Mouse (Mus musculus) CH12F3 (cell line): ENCODE results near the gene Gm49353.

Experiments used
- in situ Hi-C: fragments of 300-500 bp; cut with MboI; formaldehyde crosslinking; loops from 2 replicates; pipeline ENCODE4 v1.14.3; 2020; ENCODE audit warnings: low sequenced_read_pairs

Gene Gm49353

GRCm38 (mm10) chr10:29198642-29199041, at the start of gene Gm49353:
Gene Gm49353, plus strand, starts transcription at chr10:29198954.
- in situ Hi-C loops, result no loop called here

- in situ Hi-C loops, result no loop called here
Measured at GRCm38 (mm10) chr10:29155304-29155703, 43.5 kb upstream of the Gm49353 start.

- in situ Hi-C loops, result no loop called here
Measured at GRCm38 (mm10) chr10:29161664-29162063, 37.1 kb upstream of the Gm49353 start.

- in situ Hi-C loops, result no loop called here
Measured at GRCm38 (mm10) chr10:29173778-29174177, 25.0 kb upstream of the Gm49353 start.

- in situ Hi-C loops, result no loop called here
Measured at GRCm38 (mm10) chr10:29175656-29176055, 23.1 kb upstream of the Gm49353 start.

GRCm38 (mm10) chr10:29176881-29177280, 21.9 kb upstream of the Gm49353 start:
- in situ Hi-C loops, result no loop called here

- in situ Hi-C loops, result no loop called here
Measured at GRCm38 (mm10) chr10:29178003-29178402, 20.8 kb upstream of the Gm49353 start.

GRCm38 (mm10) chr10:29180210-29180609, 18.5 kb upstream of the Gm49353 start:
- in situ Hi-C loops, result no loop called here

- in situ Hi-C loops, result no loop called here
Measured at GRCm38 (mm10) chr10:29181046-29181445, 17.7 kb upstream of the Gm49353 start.

- in situ Hi-C loops, result no loop called here
Measured at GRCm38 (mm10) chr10:29193769-29194168, 5.0 kb upstream of the Gm49353 start.

- in situ Hi-C loops, result no loop called here
Measured at GRCm38 (mm10) chr10:29196811-29197210, 1.9 kb upstream of the Gm49353 start.

GRCm38 (mm10) chr10:29199835-29200234, 1.1 kb downstream of the Gm49353 start:
- in situ Hi-C loops, result no loop called here

GRCm38 (mm10) chr10:29200609-29201008, 1.9 kb downstream of the Gm49353 start:
- in situ Hi-C loops, result no loop called here

GRCm38 (mm10) chr10:29206730-29207129, 8.0 kb downstream of the Gm49353 start:
- in situ Hi-C loops, result no loop called here

- in situ Hi-C loops, result no loop called here
Measured at GRCm38 (mm10) chr10:29208735-29209134, 10.0 kb downstream of the Gm49353 start.

GRCm38 (mm10) chr10:29211453-29211852, 12.7 kb downstream of the Gm49353 start, which contains the start of gene 9330159F19Rik:
Gene 9330159F19Rik, plus strand, starts transcription at chr10:29211606.
- in situ Hi-C loops, result no loop called here

- in situ Hi-C loops, result no loop called here
Measured at GRCm38 (mm10) chr10:29213534-29214100, 14.9 kb downstream of the Gm49353 start.

- in situ Hi-C loops, result no loop called here
Measured at GRCm38 (mm10) chr10:29216957-29217356, 18.2 kb downstream of the Gm49353 start.

- in situ Hi-C loops, result no loop called here
Measured at GRCm38 (mm10) chr10:29217451-29217850, 18.7 kb downstream of the Gm49353 start.

- in situ Hi-C loops, result no loop called here
Measured at GRCm38 (mm10) chr10:29225329-29225728, 26.6 kb downstream of the Gm49353 start.

- in situ Hi-C loops, result no loop called here
Measured at GRCm38 (mm10) chr10:29231208-29231607, 32.5 kb downstream of the Gm49353 start.
